ENCODE assay signal across 8 mouse cellular contexts in the genomic region with DNA sequence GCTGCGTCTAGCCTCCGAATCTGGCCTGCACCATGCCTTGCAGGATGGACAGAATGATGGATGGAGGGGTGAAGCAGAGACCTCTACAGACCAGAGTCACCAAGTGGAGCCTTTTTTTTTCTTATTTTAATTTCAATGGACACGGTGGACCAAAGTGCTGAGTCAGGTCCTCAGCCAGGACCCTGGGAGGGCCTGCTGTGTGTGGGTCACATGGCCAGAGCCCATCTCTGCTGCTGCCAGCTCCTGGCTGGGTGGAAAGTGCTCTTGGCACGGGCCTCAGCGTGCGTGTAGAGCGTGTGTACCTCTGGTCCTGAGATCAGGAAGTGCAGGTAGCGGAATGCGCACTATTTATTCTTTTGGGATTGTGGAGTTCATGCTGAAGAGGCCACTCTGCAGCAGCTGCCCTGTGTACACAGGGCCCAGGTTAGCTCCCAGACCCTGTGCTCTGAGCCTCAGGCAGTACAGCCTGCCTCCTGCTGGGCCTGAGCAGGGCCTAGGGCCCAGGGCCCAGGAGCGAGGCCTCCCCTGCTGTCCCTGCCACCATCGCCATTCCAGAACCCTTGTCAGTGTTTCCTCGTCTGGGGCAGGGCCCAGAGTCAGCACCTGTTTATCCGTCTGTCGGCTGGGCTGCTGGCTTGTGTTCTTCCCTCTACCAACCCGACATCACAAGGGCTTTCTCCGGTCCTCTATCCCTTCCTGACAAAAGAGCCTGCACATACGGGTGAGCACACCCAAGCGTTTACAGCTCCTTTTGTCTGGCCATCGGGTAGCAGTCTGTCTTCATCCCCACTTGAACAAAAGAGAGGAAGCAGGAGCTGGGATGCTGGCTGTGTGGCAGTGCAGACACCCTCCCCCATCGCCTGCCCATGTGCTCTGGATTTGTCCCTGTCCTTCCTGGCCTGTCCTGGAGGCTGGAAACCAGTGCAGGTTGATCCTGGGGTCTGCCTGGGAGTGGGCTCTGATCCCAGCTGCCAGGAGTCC. TPM values are rescaled to one million over a fixed set of nuclear protein-coding genes. Genes with fewer than 3 reads are reported as not detected.
A peak's percentile ranks its signal among the peaks of the same experiment; 100 is the strongest.
DNase-seq lines count a peak whose midpoint lies in the region; ATAC-seq lines count a peak whose summit lies in the region.

No protein-coding gene starts in this region.

- no peak overlapping the region for H3K4me3 ChIP-seq in heart, embryonic 12.5 days
- H3K4me3 ChIP-seq in forebrain, embryonic 14.5 days (ENCODE audit: low read depth, low read length), result no peak overlapping the region
- peak overlapping the region; percentile 34 for H3K4me3 ChIP-seq in midbrain, embryonic 10.5 days

- no peak overlapping the region for H3K9ac ChIP-seq in heart, embryonic 12.5 days
- peak overlapping the region; percentile 50 for H3K9ac ChIP-seq in forebrain, embryonic 14.5 days (ENCODE audit: low read length)

- H3K4me1 ChIP-seq in heart, embryonic 12.5 days (replicated peaks), result 0 out of 2 replicates have a peak, but pooled peaks cover 7% of the 10 kb centered on the region
- H3K4me1 ChIP-seq in forebrain, embryonic 14.5 days (ENCODE audit: control insufficient read depth, insufficient read depth, low read length), result peaks cover 13% of the 10 kb centered on the region
- peaks cover 58% of the 10 kb centered on the region for H3K4me1 ChIP-seq in midbrain, embryonic 10.5 days

- WGBS in heart, embryonic 12.5 days, result 66% methylated on average over 20 of the region's 20 CpGs
- 20% methylated on average over 20 of the region's 20 CpGs for WGBS in forebrain, embryonic 14.5 days
- 30% methylated on average over 20 of the region's 20 CpGs for WGBS in midbrain, embryonic 10.5 days

- H3K36me3 ChIP-seq in heart, embryonic 12.5 days, result peaks cover 85% of the 10 kb centered on the region
- H3K36me3 ChIP-seq in forebrain, embryonic 14.5 days (ENCODE audit: control insufficient read depth, insufficient read depth, low read length), result peaks cover 88% of the 10 kb centered on the region
- peaks cover 77% of the 10 kb centered on the region for H3K36me3 ChIP-seq in midbrain, embryonic 10.5 days

- H3K27ac ChIP-seq in heart, embryonic 12.5 days (ENCODE audit: poor library complexity, severe bottlenecking), result 0 out of 2 replicates have a peak overlapping the region, but pooled peaks have one; percentile 5
- H3K27ac ChIP-seq in forebrain, embryonic 14.5 days (ENCODE audit: low read depth, low read length), result peak overlapping the region; percentile 91
- H3K27ac ChIP-seq in midbrain, embryonic 10.5 days (replicated peaks), result peak overlapping the region; percentile 90

- intact Hi-C loops in heart, postnatal 14 days (cut with DNase I), result loop anchor here (5.0 kb wide), 1 partner anchor 32 kb away; no protein-coding TSS in a partner anchor

- no peak for DNase-seq in heart, postnatal 14 days
- DNase-seq in ZHBTc4 (ENCODE audit: low read depth, low spot score), result peak; percentile 80
- DNase-seq in forebrain, embryonic 14.5 days (ENCODE audit: low spot score), result peak; percentile 65
- DNase-seq in midbrain, embryonic 10.5 days (ENCODE audit: low spot score), result peak; percentile 82
- no peak for DNase-seq in right cerebral cortex, postnatal 36 days (ENCODE audit: low spot score in 2 of 2)
- DNase-seq in T-cell, adult 2 months (ENCODE audit: low spot score), result no peak
- DNase-seq in layer of hippocampus, adult 11-12 months (ENCODE audit: low spot score), result no peak

- no peaks in the 10 kb centered on the region for H3K27me3 ChIP-seq in heart, embryonic 12.5 days (replicated peaks)
- no peaks in the 10 kb centered on the region for H3K27me3 ChIP-seq in forebrain, embryonic 14.5 days (replicated peaks; ENCODE audit: control insufficient read depth, insufficient read depth, low read length)
- peaks cover 23% of the 10 kb centered on the region for H3K27me3 ChIP-seq in midbrain, embryonic 10.5 days (ENCODE audit: low read depth, poor library complexity, severe bottlenecking)

- H3K4me2 ChIP-seq in heart, embryonic 12.5 days, result no peak overlapping the region
- H3K4me2 ChIP-seq in forebrain, embryonic 14.5 days (ENCODE audit: low read length), result peak overlapping the region; percentile 14; the same call in 1 of the 2 replicates

- no peaks in the 10 kb centered on the region for H3K9me3 ChIP-seq in heart, embryonic 12.5 days (replicated peaks)
- no peaks in the 10 kb centered on the region for H3K9me3 ChIP-seq in forebrain, embryonic 14.5 days (replicated peaks; ENCODE audit: control insufficient read depth, low read length)
- H3K9me3 ChIP-seq in midbrain, embryonic 10.5 days (replicated peaks), result no peaks in the 10 kb centered on the region

- ATAC-seq in heart, embryonic 12.5 days (ENCODE audit: insufficient number of reproducible peaks, low FRiP score), result no peak
- peak; percentile 79 for ATAC-seq in forebrain, embryonic 14.5 days

RNA-seq across cellular contexts. Expression of a gene that starts 7.4 kb away (rescaled TPM):
- polyA plus RNA-seq in heart, embryonic 12.5 days (2016; fragmentation: Nextera tagmentation; extraction: Ambion mirVana), result 21.9 and 22.2 TPM in 2 replicates
- total RNA-seq in heart, postnatal 14 days (2021), result 10 to 100 TPM; 11.4 to 12.1 TPM
- 48.1 and 57.8 TPM in 2 replicates for polyA plus RNA-seq in forebrain, embryonic 14.5 days (2014; fragmentation: Nextera tagmentation; extraction: Ambion mirVana)
- polyA plus RNA-seq in midbrain, embryonic 10.5 days (2016; fragmentation: Nextera tagmentation; extraction: Ambion mirVana), result 53.2 and 62.7 TPM in 2 replicates

RNA-seq across cellular contexts. Expression of a gene that starts 16.1 kb away (rescaled TPM):
- polyA plus RNA-seq in heart, embryonic 12.5 days (2016; fragmentation: Nextera tagmentation; extraction: Ambion mirVana), result 67.9 and 74.2 TPM in 2 replicates
- 100 to 1,000 TPM; 441 to 477 TPM for total RNA-seq in heart, postnatal 14 days (2021)
- polyA plus RNA-seq in forebrain, embryonic 14.5 days (2014; fragmentation: Nextera tagmentation; extraction: Ambion mirVana), result 26.8 and 31.9 TPM in 2 replicates
- 22.5 and 23.7 TPM in 2 replicates for polyA plus RNA-seq in midbrain, embryonic 10.5 days (2016; fragmentation: Nextera tagmentation; extraction: Ambion mirVana)

RNA-seq across cellular contexts. Expression of a gene that starts 16.4 kb away (rescaled TPM):
- 107 and 115 TPM in 2 replicates for polyA plus RNA-seq in heart, embryonic 12.5 days (2016; fragmentation: Nextera tagmentation; extraction: Ambion mirVana)
- total RNA-seq in heart, postnatal 14 days (2021), result 100 to 1,000 TPM in 1 of 2 experiments, 10 to 100 TPM in 1; 99.1 to 109 TPM
- polyA plus RNA-seq in forebrain, embryonic 14.5 days (2014; fragmentation: Nextera tagmentation; extraction: Ambion mirVana), result 66.6 and 88.4 TPM in 2 replicates
- 151 and 152 TPM in 2 replicates for polyA plus RNA-seq in midbrain, embryonic 10.5 days (2016; fragmentation: Nextera tagmentation; extraction: Ambion mirVana)

RNA-seq across cellular contexts. Expression of a gene that starts 35.4 kb away (rescaled TPM):
- 32.7 and 33.6 TPM in 2 replicates for polyA plus RNA-seq in heart, embryonic 12.5 days (2016; fragmentation: Nextera tagmentation; extraction: Ambion mirVana)
- total RNA-seq in heart, postnatal 14 days (2021), result 10 to 100 TPM; 74.7 to 80.0 TPM
- 18.7 and 23.7 TPM in 2 replicates for polyA plus RNA-seq in forebrain, embryonic 14.5 days (2014; fragmentation: Nextera tagmentation; extraction: Ambion mirVana)
- polyA plus RNA-seq in midbrain, embryonic 10.5 days (2016; fragmentation: Nextera tagmentation; extraction: Ambion mirVana), result 27.8 and 29.6 TPM in 2 replicates

RNA-seq across cellular contexts. Expression of a gene that starts 40.3 kb away (rescaled TPM):
- 117 and 130 TPM in 2 replicates for polyA plus RNA-seq in heart, embryonic 12.5 days (2016; fragmentation: Nextera tagmentation; extraction: Ambion mirVana)
- total RNA-seq in heart, postnatal 14 days (2021), result 10 to 100 TPM; 50.6 to 56.2 TPM
- polyA plus RNA-seq in forebrain, embryonic 14.5 days (2014; fragmentation: Nextera tagmentation; extraction: Ambion mirVana), result 106 and 123 TPM in 2 replicates
- 70.7 and 84.7 TPM in 2 replicates for polyA plus RNA-seq in midbrain, embryonic 10.5 days (2016; fragmentation: Nextera tagmentation; extraction: Ambion mirVana)

Comparison
In these comparisons a context has a peak if more than half of its experiments do, and no peak if none do; other contexts are left out.
1. H3K27ac ChIP-seq: peak in every context shown above with its lines; median percentile 91 in forebrain, embryonic 14.5 days; 90 in midbrain, embryonic 10.5 days; 5 in heart, embryonic 12.5 days.
2. DNase-seq: peak in ZHBTc4 (single experiment), forebrain, embryonic 14.5 days (single experiment) and midbrain, embryonic 10.5 days (single experiment); none in heart, postnatal 14 days (0 of 2), right cerebral cortex, postnatal 36 days (0 of 2), T-cell, adult 2 months (single experiment) and layer of hippocampus, adult 11-12 months (single experiment).